Mouse (Mus musculus) thymus, postnatal 14 days (tissue): ENCODE results near the gene Akap10.
"Not testable (repeated sequence)": the region's sequence is repeated elsewhere in the genome, so short reads cannot be mapped to it uniquely, and the experiment has no call there.

Experiments used
- DNase-seq: peaks from one replicate; pipeline ENCODE4 v3.0.0; 2021

Akap10 gene

GRCm38 (mm10) chr11:61930098-61930517 lies at the start of gene Akap10:
Gene Akap10, minus strand, starts transcription at chr11:61930252.
- DNase-seq: peak; percentile 97

DNA sequence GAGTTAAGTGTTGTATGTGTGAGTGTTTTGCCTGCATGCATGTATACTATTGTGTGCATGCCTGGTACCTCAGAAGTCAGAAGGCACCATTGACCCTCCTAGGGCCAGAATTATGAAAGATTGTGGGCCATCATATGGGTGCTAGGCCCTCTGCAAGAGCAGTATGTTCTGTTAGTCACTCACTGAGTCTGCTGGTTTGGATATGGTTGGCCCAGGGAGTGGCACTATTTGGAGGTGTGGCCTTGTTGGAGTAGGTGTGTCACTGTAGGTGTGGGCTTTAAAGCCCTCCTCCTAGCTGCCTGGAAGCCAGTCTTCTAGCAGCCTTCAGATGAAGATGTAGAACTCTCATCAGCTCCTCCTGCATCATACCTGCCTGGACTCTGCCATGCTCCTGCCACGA lies 45.7 kb upstream of the Akap10 start:
- no peak for DNase-seq

DNA sequence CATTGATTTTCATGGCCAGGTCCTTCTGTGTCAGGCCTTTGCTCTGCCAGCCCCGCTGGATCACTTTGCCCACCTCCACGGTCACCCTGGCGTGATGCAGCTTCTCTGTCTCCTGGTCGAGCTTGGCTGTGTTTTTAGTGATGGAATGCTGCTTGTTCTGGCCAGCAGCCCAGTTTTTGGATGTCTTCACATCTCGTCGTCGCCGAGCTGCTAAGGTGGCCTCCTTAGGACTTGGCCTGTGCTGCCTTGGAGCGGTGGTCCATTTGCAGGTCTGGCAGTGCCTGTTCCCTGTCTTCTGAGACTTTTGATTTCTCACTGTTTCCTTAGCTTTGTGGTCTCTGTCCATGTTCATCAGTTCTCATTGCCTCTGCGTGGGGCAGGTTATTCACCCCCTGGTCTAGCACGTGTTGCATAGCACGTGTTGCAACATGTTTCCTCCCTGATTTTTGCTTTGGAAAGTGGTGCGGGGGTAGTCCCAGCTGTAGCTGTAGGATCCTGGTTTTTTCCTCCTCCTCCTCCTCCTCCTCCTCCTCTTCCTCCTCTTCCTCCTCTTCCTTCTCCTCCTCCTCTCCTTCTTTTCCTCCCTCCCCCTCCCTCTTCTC lies 44.2 kb upstream of the Akap10 start:
- no peak for DNase-seq

- no peak for DNase-seq
These were observed 41.6 kb upstream of the Akap10 start for GRCm38 (mm10) chr11:61971441-61972221.

- no peak for DNase-seq
These were observed 40.8 kb upstream of the Akap10 start for GRCm38 (mm10) chr11:61970901-61971300.

DNA sequence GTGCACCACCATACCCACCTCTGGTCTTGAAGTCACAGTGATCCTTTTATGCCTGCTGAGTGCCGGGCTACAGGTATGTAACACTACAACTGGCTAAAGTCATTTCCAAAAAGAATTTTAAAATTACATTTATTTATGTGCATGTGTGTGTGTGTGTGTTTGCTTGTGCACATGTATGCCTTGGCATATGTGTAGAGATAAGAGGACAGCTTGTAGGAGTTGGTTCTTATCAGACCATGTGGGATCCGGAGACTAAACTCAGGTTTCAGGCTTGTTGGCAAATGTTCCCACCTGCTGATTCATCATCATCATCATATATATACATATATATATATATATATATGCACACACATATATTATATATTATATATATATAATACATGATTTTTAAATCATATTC lies 38.8 kb upstream of the Akap10 start:
- DNase-seq: no peak

DNA sequence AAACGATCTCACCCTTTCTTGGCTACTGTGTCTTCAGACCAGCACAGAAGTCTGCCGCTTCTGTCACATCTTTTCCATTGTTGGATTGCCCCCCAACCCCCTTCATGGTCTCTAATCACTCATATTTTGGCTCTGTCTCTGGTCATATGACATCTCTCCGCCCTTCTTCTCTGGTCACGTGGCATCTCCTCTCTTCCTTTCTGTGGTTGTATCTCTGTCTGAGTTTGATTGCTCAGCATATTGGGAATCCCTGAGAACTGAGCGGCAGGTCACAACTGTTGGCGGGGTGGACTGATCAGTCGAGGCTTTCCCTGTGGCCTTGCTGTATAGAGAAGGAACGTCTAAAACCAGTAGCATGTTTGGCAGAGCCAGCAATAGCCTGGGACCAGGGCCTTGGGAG lies 37.0 kb upstream of the Akap10 start:
- DNase-seq: no peak

- no peak for DNase-seq
These were observed 34.6 kb upstream of the Akap10 start for GRCm38 (mm10) chr11:61964611-61965010.

DNA sequence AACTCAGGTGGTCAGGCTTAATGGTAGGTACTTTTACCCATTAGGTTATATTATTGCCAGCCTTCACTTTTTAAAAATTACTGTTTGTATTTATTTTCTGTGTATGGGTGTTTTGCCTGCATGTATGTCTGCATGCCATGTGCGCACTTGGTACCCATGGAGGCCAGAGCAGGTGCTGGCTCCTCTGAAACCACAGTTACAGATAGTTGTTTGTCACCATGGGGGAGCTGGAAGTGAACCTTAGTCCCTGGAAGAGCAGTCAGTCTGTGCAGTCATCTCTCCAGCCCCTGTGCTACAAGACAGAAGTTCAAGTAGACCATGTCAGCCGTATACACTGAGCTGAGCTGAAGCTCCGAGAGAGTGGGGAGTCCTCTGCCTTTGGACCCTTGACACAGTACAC lies 33.1 kb upstream of the Akap10 start:
- DNase-seq: no peak

DNA sequence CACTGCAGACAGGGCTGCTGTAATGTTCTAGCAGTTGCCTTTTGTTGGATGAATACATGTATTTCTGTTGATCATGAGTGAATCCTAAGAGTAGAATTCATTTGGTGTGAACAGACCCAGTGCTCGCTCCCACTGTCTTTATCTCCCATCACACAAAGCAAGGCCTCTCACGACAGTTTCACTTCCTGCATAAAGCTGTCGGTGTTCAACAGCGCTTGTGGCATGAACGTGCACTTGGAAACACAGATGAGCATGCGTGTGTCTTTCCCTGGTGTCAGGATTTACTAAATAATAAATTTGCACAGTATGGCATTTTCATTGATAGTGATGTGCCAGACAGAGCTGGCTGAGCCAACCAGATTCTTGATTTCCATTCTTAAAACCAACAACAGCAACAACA lies 32.6 kb upstream of the Akap10 start:
- no peak for DNase-seq

- DNase-seq: no peak
These were observed 30.0 kb upstream of the Akap10 start for GRCm38 (mm10) chr11:61960096-61960495.

- DNase-seq: not testable (repeated sequence)
These were observed 28.7 kb upstream of the Akap10 start for GRCm38 (mm10) chr11:61958706-61959105.

GRCm38 (mm10) chr11:61957296-61957813 lies 27.3 kb upstream of the Akap10 start:
- DNase-seq: peak; percentile 6

DNA sequence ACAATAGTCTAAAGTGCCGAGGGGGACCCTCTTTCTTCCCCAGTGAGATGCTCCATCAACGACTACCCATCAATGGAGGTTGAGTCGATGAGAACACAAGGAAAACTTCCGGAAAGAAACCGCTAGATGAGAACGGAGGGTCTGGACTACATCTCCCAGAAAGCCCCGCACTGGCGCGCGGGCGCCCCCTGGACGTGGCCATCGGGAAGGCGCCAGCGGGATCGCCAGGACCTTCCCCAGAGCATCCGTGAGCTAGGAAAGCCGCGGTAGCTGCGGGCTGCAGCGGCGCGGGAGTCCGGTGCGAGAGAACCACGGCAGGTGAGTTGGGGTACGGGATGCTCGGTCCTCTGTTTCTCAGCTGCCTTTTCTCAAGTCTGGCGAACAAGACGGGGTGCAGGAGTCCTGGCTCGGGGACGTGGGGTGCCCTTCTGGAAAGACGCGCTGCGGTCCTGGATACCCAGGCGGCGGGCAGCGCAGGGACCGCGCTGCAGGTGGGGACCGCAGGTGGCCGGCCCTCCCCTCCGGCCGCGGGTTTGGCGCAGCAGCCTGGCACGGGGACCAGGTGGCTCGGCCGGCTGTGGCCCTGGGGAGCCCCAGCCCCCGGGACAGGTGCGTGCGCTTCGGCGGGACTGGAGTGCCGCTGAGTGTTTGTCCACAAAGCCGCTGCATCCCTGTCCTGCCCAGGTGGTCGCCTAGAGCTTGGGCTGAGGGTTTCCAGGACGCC lies 26.7 kb upstream of the Akap10 start, which contains the start of gene Specc1:
Gene Specc1 (plus strand): TSS at position 192 of the 724 bp plus-strand sequence.
- peak; percentile 93 for DNase-seq

- no peak for DNase-seq
These were observed 25.9 kb upstream of the Akap10 start for GRCm38 (mm10) chr11:61955951-61956350.

GRCm38 (mm10) chr11:61955136-61955535 lies 25.1 kb upstream of the Akap10 start:
- DNase-seq: no peak

- DNase-seq: peak; percentile 84
These were observed 20.6 kb upstream of the Akap10 start for GRCm38 (mm10) chr11:61950632-61951031.

- peak; percentile 40 for DNase-seq
These were observed 19.3 kb upstream of the Akap10 start for GRCm38 (mm10) chr11:61949315-61949714.

DNA sequence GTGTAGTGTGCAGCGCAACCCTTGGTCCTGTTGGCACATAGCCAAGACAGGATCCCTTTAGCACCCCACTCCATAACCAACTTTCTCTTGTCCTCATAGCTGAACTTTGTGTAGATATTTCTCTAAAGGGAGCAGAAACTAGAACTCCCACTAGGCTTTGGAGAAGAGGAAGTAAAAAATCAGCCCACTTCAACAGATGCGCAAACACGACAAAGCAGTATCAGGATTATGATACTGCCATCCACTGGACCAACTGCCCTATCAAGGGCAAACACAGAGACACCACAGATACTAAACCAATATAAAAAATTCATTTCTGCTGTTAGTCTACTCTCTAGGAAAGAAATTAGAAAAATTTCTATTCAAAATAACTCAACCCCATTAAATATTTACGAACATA lies 16.6 kb upstream of the Akap10 start:
- no peak for DNase-seq

DNA sequence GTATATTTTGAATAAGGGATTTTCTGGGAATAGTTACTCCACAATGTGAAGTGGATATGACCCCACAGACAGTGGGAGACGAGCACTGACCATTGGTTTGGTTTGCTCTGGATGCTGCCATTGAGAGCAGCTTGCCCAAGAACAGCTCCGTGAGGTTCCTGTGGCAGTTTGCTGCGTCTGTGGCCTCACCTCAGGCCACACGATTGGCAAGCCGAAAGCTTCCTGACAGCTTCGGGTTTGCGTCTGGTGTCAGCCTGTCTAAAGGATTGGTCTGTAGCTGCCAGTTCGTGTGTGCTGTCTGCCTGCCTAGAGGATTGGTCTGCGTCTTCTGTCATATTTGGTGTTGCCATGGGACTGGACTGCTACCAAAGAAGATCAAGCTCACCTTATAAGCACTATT lies 14.4 kb upstream of the Akap10 start:
- DNase-seq: no peak

GRCm38 (mm10) chr11:61942903-61943302 lies 12.9 kb upstream of the Akap10 start:
- DNase-seq: no peak

GRCm38 (mm10) chr11:61937761-61938160 lies 7.7 kb upstream of the Akap10 start:
- DNase-seq: no peak
